Mouse (Mus musculus) urinary bladder, adult 18-20 months (tissue): Measurements from ENCODE around the gene Gfod1.

Experiments
- DNase-seq, 2 experiments: peaks; one replicate each; pipeline ENCODE4 v3.0.0; 2022; ENCODE audit warnings: low spot score in 2 of 2, mixed read lengths in 2 of 2

The Gfod1 gene

GRCm38 (mm10) chr13:43202351-43202750 is 101.6 kb downstream of the Gfod1 start:
- no peak for DNase-seq

GRCm38 (mm10) chr13:43201033-43201432 is 102.9 kb downstream of the Gfod1 start:
- DNase-seq: no peak

GRCm38 (mm10) chr13:43200473-43200872 is 103.5 kb downstream of the Gfod1 start:
- DNase-seq: no peak

DNA sequence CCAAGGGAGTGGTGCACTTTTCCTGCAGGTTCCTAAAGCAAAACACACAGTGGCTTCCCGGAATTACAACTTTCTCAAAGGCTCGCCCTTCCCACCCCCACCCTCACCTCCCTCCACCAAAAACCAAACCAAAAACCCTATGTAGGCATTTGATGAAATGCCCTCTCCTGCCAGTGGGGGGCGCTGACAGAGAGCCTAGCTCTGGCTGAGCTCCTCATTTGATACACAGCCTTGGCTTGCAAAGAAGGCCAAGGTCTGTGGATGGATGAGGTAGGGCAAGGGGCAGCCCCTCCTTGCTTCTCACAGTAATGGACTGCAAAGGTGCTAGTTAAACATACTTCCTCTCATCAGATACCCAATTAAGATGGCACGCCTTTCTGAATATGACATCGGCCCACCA is 104.2 kb downstream of the Gfod1 start:
- DNase-seq: no peak

DNA sequence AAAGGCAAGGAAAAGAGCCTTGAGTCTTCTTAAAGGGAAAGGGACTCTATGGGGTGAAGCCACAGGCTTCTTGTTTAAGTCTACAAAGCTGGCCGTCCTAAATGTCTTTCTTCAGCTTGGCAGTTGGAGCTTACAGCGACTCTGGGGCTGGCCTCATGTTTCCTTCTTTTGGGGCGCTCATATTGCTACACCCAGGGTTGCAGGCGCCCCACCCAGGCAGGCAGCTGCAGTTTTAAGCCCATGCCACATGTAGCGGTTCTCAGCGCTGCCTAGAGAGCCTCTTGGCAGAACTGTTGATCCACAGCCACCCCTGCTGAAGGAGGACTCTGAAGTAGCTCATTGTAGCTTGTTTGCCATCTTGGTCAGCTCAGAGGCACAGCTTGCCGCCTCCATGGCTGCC is 104.7 kb downstream of the Gfod1 start:
- no peak for DNase-seq

GRCm38 (mm10) chr13:43197187-43197586 is 106.8 kb downstream of the Gfod1 start:
- no peak for DNase-seq

DNA sequence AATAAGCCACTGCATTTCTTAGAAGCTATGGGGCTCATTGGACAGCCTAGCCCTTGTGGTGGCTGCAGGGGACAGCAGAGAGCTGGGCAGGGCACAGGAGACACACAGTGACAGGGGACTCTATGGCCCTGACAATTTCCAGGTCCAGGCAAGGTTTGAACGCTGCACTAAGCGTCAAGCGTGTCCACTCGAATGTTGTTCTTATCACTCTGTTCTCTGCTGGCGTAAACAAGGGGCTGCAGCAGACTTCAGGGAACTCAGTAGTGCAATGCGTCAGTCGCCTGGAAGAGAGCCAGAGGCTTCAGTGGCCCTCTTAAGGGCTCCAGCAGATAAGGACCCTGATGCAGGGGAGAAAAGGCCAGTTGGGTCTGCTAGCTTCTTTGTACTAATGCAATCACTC is 108.0 kb downstream of the Gfod1 start:
- DNase-seq: no peak

- no peak for DNase-seq
Observed at GRCm38 (mm10) chr13:43193932-43194331, 110.0 kb downstream of the Gfod1 start.

- DNase-seq: peak in 1 of 2 experiments; percentile 26
Observed at GRCm38 (mm10) chr13:43193266-43193665, 110.7 kb downstream of the Gfod1 start.

- no peak for DNase-seq
Observed at GRCm38 (mm10) chr13:43191741-43192192, 112.2 kb downstream of the Gfod1 start.

GRCm38 (mm10) chr13:43191290-43191689 is 112.7 kb downstream of the Gfod1 start:
- DNase-seq: no peak

DNA sequence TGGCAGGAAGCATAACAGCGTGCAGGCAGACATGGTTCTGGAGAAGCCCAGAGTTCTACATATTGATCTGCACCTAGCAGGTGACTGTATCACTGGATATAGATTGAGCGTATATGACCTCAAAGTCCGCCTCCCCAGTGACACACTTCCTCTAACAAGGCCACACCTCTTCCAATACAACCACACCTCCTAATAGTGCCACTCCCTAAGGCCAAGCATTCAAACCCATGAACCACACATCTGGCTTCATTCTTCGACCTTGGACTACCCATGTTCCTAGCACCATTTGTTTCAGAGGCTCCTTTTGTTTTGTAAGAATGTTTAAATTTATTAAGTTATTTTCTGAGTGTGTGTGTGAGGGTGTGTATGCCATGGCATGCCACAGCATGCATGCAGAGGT is 116.2 kb downstream of the Gfod1 start:
- no peak for DNase-seq

GRCm38 (mm10) chr13:43183248-43184055 is 120.5 kb downstream of the Gfod1 start:
- DNase-seq: no peak

GRCm38 (mm10) chr13:43182465-43183201 is 121.3 kb downstream of the Gfod1 start:
- DNase-seq: peak; percentile 64

DNA sequence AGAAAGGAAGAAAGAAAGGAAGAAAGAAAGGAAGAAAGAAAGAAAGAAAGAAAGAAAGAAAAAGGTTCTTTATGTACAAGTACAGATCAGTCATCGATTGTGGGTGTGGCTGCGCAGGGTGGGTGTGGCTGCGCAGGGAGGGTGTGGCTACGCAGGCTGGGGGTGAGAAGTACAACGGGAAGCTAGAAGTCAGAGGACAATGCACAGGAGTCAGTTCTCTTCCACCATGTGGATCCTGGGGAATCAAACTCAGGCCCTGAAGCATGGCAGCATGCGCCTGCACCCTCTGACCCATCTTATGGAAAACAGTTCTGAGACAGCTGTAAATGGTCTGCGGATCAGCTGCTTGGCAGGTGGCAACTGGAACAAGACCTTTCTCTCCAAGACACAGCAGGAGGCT is 122.9 kb downstream of the Gfod1 start:
- no peak for DNase-seq

DNA sequence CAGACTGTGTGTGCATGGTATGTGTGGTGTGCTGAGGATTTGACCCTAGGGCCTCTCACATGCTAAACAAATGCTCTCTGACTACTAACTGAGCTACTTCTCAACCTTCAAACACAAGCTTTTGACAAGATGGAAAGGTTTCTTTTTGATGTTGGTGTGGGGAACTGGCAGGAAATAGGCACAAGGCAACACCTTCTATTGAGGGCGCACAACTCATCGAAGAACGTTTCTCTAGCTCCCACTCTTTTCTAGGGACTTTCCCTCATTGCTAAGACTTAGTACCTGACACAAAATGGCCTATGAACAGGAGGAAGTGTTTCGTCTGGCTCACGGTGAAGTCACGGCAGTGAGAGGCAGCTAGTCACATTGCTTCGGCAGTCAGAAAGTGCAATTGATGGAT is 126.7 kb downstream of the Gfod1 start:
- no peak for DNase-seq

- no peak for DNase-seq
Observed at GRCm38 (mm10) chr13:43176676-43177075, 127.3 kb downstream of the Gfod1 start.

GRCm38 (mm10) chr13:43173262-43173661 is 130.7 kb downstream of the Gfod1 start:
- DNase-seq: peak; percentile 62 to 73

GRCm38 (mm10) chr13:43172036-43172713 is 131.8 kb downstream of the Gfod1 start:
- DNase-seq: no peak

GRCm38 (mm10) chr13:43171020-43171710 is 132.8 kb downstream of the Gfod1 start, which contains the start of gene Tbc1d7:
TSS of gene Tbc1d7 (minus strand) at chr13:43171501.
- DNase-seq: peak; percentile 96 to 97

GRCm38 (mm10) chr13:43167721-43168120 is 136.3 kb downstream of the Gfod1 start:
- no peak for DNase-seq

GRCm38 (mm10) chr13:43159429-43159828 is 144.5 kb downstream of the Gfod1 start:
- DNase-seq: no peak
